Mouse (Mus musculus) heart, postnatal 4 days (tissue): ENCODE data around the gene Gna12. TPM values are rescaled to one million over a fixed set of nuclear protein-coding genes. Genes with fewer than 3 reads are reported as not detected.

Experiments
- DNase-seq: peaks from one replicate; pipeline ENCODE4 v3.0.0; 2021
- total RNA-seq, 2 experiments: library from RNA; stranded (reverse); gene quantifications; 2 replicates each; pipeline ENCODE4 v1.2.3; 2021

Gene Gna12
- total RNA-seq, 2 experiments from 2014 or later = 85.9 to 86.8 TPM

DNA sequence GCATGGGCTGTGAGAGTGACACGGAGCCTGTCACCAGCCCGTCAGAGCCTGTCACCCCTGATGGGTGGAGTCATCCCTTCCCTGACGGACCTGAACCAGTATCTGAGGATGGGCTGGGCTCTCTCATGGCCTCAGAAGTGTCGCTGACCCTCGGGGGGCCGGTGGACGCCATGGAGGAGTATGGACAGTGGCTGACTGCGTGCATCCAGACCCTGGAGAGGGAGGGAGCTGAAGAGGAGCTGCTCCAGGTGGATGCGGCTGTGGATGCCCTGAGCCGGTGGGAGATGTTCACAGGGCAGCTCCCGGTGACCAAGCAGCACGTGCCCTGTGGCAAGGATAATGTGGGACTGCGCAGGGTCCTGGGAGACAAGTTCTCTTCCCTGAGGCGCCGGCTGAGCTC is 78.2 kb downstream of the Gna12 start:
- no peak for DNase-seq

- peak; percentile 58 for DNase-seq
These were observed 79.3 kb downstream of the Gna12 start for GRCm38 (mm10) chr5:140750925-140751324.

DNA sequence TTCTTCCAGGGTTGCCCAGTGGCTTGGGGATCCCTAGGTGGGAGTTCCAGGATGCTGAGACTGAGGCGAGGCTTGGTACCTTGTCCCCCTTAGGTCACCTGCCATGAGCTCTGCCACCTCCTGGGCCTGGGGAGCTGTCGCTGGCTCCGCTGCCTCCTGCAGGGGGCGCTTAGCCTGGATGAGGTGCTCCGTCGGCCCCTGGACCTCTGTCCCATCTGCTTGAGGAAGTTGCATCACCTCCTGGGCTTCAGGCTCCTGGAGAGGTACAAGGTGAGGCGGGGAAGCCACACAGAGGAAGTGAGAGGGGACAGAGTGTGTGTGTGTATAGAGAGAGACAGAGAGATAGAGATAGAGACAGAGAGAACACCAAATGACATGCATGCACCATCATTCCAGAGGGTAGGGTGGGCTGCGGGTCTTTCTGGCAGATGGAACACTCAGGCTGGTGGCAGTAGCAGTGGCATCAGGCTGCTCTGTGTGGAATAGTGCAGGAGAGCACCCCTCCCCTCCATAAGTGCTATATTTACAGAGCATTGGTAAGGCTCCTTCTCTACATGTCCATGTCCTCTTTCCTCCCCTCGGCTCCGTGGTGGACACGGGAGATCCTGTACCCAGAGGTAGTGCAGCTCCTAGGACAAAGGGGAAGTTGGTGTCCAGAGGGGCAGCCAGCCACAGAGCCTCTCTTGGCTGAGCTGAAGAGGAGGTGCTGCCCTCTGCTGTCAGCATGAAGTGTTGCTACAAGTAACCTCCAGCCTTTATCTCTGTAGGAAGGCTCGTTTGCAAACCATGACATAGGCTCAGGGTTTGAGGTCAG is 81.0 kb downstream of the Gna12 start:
- DNase-seq = peak; percentile 85

DNA sequence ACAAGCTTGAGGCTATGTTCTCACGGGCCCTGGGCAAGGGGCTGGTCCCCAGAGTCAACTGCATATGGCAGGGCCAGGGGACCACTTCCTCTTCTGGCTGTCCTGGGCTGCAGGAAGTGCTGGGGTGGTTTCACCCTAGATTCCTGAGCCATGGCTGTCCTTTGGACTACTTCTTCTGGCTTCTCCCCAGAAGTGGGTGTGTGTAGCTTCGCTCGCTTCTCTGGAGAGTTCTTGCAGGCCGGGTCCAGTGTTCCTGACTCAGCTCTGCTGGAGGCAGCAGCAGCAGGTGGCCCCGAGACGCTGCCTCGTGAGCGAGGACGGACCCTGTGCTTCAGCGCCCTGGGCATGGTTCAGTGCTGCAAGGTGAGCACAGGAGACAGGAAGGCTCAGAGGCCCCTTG is 81.8 kb downstream of the Gna12 start:
- DNase-seq = no peak

- DNase-seq = peak; percentile 29
These were observed 86.5 kb downstream of the Gna12 start for GRCm38 (mm10) chr5:140743706-140744131.

DNA sequence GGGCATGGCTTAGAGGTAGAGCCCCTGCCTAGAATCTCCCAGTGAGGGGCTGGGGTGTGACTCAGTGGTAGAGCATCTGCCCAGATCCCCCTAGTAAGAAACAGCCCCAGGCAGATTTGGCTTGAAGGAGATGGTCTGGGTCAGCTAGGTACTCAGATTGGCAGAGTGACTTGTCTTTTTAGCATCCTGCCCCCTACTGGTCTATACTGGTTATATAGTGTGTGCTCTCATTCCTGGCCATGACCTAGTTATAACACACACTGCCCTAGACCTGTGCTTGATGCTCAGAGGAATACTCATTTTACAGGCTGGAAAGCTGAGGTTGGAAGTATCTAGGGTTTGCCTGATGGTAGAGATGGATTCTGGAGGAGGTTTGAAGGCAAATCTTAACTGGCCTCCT is 88.4 kb downstream of the Gna12 start:
- no peak for DNase-seq

DNA sequence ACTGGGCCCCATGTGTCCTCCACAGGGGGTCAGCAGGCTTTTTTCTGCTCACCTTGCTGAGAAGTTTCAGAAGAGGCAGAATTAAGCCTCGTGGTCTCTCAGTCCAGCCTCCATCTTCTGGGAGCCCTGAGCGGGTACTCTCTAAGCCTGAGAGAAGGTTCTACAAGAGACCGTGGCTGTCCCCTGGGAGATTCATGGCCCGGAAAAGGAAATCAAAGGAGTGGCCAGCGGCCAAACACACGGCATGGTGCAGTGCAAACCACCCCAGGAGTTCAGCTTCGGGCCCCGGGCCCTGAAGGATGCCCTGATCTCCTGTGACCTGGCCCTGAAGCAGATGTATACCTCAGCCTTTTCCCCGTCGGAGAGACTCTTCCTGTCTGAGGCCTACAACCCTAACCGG is 89.2 kb downstream of the Gna12 start:
- DNase-seq = peak; percentile 60

DNA sequence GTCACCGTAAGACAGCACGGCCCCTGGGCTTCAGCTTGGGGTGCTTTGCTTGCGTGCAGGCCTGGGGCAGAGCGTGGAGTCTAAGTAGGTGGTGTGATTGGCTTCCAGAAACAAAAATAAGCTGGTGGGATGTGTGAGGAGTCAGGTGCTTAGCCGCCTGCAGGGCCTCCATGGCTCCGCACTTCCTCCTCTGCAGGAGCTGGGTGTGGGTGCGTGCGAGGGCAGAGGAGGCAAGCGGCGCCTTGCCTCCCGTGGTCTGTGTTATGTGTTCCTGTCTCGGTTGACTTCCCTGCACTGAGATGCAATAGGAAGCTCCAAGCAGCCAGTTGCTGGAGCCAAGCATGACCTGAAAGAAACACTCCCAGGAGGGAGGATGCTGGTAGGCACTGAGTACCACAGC is 90.4 kb downstream of the Gna12 start:
- no peak for DNase-seq

DNA sequence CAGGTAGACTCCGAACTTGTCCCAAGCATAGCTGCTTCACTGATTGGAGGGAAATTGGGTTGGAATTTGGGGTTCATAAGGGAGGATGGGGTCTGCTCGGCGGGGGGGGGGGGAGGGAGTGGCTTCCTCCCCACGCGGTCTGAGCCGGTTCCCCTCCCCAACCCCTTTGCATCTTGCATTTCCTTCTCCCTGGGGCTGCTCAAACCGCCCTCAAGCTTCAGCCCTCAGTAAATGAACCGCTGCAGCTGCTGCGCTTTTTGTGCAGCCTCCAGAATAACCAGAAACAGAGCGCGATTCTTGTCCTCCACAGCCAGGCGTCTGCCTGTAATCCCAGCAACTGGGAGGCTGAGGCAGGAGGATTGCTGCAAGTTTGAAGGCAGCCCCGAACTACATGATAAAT is 94.1 kb downstream of the Gna12 start:
- no peak for DNase-seq

DNA sequence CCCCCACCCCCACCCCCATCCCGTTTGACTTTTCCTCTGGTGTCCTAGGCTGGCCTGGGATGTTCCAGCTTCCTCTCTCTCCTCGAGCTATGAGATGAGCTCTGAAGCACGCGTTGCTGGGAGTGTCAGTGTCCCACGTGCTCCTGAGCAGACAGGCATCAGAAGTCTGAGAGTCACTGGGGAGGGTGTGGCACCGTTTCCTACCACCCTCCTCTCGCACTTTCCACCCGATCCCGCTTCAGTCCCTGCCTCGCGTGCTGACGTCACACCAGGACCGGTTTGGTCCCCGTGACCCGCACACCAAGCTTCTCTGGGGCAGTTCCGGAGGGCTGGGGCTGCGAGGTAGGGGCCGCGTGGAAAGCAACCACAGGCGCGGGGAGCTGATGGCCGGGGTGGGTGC is 94.9 kb downstream of the Gna12 start:
- DNase-seq = peak; percentile 40

GRCm38 (mm10) chr5:140733336-140733735 is 96.9 kb downstream of the Gna12 start:
- DNase-seq = no peak

DNA sequence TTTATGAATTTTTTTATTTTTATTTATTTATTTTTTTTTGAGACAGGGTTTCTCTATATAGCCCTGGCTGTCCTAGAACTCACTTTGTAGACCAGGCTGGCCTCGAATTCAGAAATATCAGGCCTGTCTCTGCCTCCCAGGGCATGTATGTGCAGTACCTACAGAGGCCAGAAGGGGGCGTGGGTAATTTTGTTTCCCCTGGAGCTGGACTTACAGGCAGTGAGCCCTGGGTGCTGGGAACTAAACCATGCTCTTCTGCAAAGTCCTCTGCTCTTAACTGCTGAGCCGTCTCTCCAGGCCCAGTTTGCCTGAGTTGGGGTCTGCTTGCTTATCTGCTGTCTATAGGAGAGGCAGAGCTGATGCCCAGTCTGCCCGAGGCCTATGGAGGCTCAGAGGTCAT is 98.0 kb downstream of the Gna12 start:
- DNase-seq = no peak

- DNase-seq = no peak
These were observed 99.0 kb downstream of the Gna12 start for GRCm38 (mm10) chr5:140731040-140731797.

DNA sequence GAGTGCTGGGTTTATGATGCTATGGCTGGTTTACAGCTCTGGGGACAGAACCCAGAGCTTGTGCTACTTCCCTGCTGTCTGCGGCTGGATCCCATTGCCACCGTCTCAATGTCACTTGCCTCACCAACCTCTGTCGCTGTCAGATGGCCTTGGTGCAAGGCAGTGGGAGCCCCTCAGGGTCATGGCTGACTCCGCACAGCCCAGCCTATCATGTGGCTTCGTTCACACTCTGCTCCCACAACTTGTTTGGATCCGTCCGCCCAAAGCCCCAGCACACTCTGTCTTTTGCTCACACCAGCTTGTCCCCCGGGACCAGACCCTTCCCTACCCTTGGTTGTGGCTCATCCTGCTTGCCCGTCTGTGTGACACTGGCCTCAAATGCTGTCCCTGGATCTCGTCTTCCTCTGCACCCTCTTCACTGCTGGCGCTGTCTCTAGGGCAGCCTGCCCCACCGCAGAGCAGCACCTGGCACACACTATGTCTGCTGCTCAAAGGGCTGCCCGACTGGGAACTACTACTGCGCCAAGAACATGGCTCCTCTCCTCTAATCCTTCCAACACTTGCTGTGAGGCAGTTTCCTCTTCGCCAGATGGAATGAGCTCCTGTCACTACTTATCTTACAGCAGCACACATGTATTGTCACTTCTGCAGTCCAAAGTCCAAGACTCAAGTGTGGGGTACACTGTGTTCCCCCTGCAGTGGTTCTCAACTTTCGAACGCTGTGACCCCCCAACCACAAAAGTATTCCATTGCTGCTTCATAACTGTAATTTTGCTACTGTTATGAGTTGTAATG is 103.1 kb downstream of the Gna12 start:
- no peak for DNase-seq

DNA sequence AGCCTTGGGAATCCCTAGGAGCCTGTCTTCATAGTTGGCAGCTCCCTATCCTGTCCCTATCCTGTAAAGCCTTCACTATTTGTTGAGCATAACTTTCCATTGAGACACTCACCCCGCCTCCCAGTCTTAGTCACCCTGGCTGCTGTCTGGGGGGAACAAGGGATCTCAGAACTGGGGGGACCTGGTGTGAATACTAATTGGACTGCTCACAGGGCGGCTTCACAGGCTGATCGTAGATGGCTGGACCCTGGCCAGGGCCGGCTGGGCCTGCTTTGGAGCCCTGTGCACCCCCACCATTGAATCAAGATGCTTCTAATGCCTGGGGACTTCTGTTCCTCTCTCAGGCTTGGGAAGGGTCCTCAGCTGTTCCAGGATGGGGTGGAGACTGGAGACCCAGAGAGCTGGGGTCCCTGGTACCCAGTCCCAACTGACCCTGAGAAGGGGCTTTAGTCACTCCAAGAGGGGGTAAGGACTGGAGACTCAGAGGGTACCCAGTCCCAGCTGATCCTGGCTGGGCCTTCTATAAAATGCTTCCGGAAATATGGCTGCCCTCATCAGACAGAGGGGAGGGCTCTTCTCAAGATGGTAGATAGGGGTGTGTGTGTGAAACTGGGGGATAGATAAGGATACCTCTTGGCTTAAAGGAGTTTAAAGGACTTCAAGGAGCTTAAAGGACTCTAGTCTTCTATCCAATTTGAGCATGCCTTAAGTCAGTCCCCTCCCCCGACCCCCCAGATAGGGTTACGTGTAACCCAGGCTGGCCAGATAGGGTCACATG is 104.0 kb downstream of the Gna12 start:
- DNase-seq = no peak

GRCm38 (mm10) chr5:140723822-140724221 is 106.4 kb downstream of the Gna12 start, which contains the start of gene Amz1:
Amz1 (plus strand) TSS chr5:140724127.
- no peak for DNase-seq

DNA sequence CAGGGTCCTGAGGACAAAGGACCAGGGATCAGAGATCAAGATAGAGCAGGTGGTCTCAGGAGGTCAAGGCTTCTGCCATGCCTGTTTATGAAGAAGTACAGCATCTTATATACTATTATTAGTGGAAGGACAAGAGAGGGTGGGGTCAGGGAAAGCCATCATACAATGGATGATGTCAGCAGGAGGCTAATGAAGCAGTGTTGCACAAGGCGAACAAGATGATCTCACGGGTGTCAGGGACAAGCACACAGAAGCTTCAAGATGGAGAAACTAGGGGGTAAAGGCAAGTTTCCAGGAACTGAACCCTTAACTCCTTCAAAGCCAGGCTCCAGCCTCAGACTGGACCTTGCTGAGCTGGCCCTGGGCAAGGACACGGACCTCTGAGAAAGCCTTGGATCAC is 108.1 kb downstream of the Gna12 start:
- DNase-seq = no peak

DNA sequence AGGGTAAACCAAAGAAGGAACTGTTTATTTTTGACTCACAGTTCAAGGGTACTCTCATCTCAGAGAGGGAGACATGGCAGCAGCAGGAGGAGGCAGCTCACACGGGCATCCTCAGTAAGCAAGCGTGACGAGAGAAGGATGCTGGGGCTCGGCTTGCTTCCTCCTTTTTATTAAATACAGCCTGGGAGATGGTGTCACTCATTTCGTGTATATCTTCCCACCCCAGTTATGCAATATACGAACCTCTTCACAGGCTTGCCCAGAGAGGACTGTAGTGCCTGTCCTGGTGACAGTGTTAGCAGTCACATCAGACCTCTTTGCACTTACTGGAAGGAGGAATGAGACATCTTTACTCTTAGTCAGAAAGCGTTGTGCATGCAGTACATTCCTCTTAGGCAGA is 109.5 kb downstream of the Gna12 start:
- no peak for DNase-seq

DNA sequence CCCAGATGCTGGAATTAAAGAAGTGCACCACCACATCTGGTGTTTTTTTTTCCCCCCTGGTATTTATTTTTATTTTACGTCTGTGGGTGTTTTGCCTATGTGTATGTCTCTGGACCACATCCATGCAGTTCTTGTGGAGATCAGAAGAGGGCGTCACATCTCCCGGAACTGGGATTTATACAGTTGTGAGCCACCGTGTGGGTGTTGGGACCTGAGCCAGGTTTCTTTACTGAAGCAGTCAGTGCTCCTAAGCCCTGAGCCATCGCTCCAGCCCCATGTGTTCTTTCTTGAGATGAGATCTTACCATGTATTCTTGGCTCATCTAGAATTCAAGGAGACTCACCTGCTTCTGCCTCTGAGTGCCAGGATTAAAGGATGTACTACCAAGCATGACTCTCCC is 119.2 kb downstream of the Gna12 start:
- no peak for DNase-seq

DNA sequence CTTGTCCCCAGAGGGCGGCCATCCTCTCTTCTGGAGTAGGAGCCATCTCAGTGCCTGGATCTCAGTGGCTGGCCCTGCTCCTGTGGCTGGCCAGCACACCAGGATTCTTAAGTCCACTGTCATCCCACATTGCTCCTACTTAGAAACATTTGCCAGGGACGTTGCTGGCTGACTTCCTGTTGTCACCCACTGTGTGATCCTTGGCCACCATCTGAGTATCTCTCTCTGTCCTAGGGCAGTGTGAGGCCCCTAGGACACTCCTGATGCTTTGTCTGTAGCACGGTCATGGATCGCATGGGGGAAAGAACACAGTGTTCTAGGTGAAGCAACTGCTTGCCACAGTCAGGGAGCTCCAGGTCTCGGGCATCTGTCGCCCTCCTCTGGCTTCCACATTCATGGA is 119.9 kb downstream of the Gna12 start:
- DNase-seq = no peak
